Mouse (Mus musculus) midbrain, embryonic 16.5 days (tissue): ENCODE measurements at regions not wholly inside any gene's neighbourhood (a gene's known extent, or its start where the extent isn't known, plus 50 kb on each side); places are given as distances from the start of the nearest gene placed in this dataset.

Experiments used
- ATAC-seq: fragments of 200-750 bp; cut with Nextera tagmentation; 2 replicates; pipeline ENCODE4 v1.8.0; 2017; ENCODE audit warnings: moderate TSS enrichment
- H3K27ac ChIP-seq: fragments of 300-500 bp; sonication (generic); 2 replicates; pipeline ENCODE4 v1.5.1; 2014; ENCODE audit warnings: mild to moderate bottlenecking, low read length, mixed read lengths
- H3K27me3 ChIP-seq: fragments of 300-500 bp; sonication (generic); 2 replicates; pipeline ENCODE4 v1.6.1; 2014; ENCODE audit warnings: low read depth, low read length, mixed read lengths; ENCODE audit not compliant: control insufficient read depth, insufficient read depth
- H3K36me3 ChIP-seq: fragments of 300-500 bp; sonication (generic); 2 replicates; pipeline ENCODE4 v1.6.1; 2014; ENCODE audit warnings: mild to moderate bottlenecking, low read length, moderate library complexity, mixed read lengths; ENCODE audit not compliant: control insufficient read depth, insufficient read depth
- H3K4me1 ChIP-seq: fragments of 300-500 bp; sonication (generic); 2 replicates; pipeline ENCODE4 v1.6.1; 2014; ENCODE audit warnings: mild to moderate bottlenecking, low read length, mixed read lengths; ENCODE audit not compliant: control insufficient read depth, insufficient read depth
- H3K4me2 ChIP-seq: fragments of 300-500 bp; sonication (generic); 2 replicates; pipeline ENCODE4 v1.6.1; 2014; ENCODE audit warnings: mild to moderate bottlenecking, low read length, mixed read lengths
- H3K4me3 ChIP-seq: fragments of 300-500 bp; sonication (generic); 2 replicates; pipeline ENCODE4 v1.5.1; 2014; ENCODE audit warnings: low read depth, mild to moderate bottlenecking, low read length, moderate library complexity, mixed read lengths
- H3K9ac ChIP-seq: fragments of 300-500 bp; sonication (generic); 2 replicates; pipeline ENCODE4 v1.6.1; 2014; ENCODE audit warnings: low read depth, low read length, mixed read lengths
- H3K9me3 ChIP-seq: fragments of 300-500 bp; sonication (generic); replicated peaks from 2 replicates; pipeline ENCODE4 v1.6.1; 2014; ENCODE audit warnings: mild to moderate bottlenecking, low read length, mixed read lengths; ENCODE audit not compliant: control insufficient read depth, poor library complexity, severe bottlenecking
- WGBS: fragments of 180-500 bp; shearing (Covaris S2); extraction: QIAGEN DNeasy Blood & Tissue Kit; methylation state at CpG from one replicate; pipeline ENCODE4 v1.1.7; 2014; 5-methylcytosine and 5-hydroxymethylcytosine counted together

- no peak for ATAC-seq
Observed at GRCm38 (mm10) chr12:59460997-59461961, 241.8 kb upstream of the Fbxo33 start.

DNA sequence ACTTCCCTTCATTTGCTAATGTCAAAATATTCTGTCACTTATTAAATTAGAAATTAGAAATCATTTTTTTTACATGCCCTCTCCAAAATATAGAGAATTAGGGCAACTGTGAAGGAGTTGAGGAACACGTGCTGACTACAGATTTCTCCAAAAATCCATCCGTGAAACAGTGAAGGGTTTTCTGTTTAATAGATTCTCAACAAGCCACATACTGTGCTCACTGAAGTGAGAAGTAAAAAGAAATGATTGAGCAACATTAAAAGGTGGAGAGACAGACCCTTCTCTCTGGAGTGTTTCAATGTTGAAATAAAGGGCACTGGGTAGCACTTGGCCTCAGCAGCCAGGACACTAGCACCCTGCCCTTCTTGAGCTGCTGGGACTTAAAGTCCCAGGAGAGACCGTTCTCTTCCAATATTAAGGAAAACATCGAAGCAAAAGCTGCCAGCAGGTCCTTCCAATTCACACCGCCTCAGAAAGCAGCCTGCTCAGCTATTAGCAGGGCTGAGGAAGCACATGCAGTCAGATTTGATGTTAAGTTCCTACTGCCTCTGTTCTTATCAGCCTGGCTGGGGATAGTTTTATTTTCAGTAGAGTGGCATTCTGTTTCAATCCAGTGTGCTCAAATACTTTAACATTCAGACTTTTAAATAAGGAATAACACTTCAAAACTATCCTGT is 236.8 kb upstream of the Fbxo33 start:
- WGBS: 39% methylated on average over 5 of the region's 5 CpGs
- H3K27me3 ChIP-seq: no peaks in the 10 kb centered on the region
- H3K36me3 ChIP-seq: no peaks in the 10 kb centered on the region
- no peak for ATAC-seq
- H3K4me3 ChIP-seq: no peak overlapping the region
- H3K27ac ChIP-seq: peak overlapping the region; percentile 32; the same call in 1 of the 2 replicates
- H3K9me3 ChIP-seq: no peaks in the 10 kb centered on the region
- H3K4me2 ChIP-seq: no peak overlapping the region
- H3K9ac ChIP-seq: no peak overlapping the region
- no peaks in the 10 kb centered on the region for H3K4me1 ChIP-seq

More at GRCm38 (mm10) chr12:59460997-59461961, 241.8 kb upstream of the Fbxo33 start:
- WGBS: 70% methylated on average over 10 of the region's 10 CpGs
- Histone ChIP-seq H3K9me3 (no peaks in the 10 kb centered on the region), H3K27me3 (no peaks in the 10 kb centered on the region), H3K9ac (no peak overlapping the region), H3K4me3 (no peak overlapping the region), H3K27ac (no peak overlapping the region), H3K36me3 (no peaks in the 10 kb centered on the region), H3K4me2 (no peak overlapping the region), H3K4me1 (no peaks in the 10 kb centered on the region)

DNA sequence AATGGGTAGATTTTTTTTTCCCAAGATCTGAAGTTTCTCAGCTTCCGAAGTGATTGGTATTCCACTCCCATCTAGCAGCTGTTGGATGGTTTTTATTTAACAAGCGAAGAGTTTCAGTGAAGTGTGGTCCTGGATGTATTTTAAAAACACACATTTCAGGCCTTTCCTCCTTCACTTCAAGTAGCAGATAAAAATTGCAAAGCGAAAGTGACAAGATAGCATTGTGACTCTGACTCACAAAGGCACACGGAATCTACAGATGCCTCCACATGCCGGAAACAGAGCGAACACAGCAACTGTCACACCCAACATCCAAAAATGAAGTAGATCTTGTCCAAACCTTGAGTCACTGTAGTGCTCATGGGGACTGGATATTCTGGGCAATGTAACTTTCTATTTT is 195.5 kb upstream of the Fbxo33 start:
- no peak overlapping the region for H3K27ac ChIP-seq
- H3K9me3 ChIP-seq: no peaks in the 10 kb centered on the region
- H3K4me1 ChIP-seq: no peaks in the 10 kb centered on the region
- 83% methylated on average over 6 of the region's 6 CpGs for WGBS
- H3K27me3 ChIP-seq: no peaks in the 10 kb centered on the region
- ATAC-seq: no peak
- no peak overlapping the region for H3K4me2 ChIP-seq
- H3K4me3 ChIP-seq: no peak overlapping the region
- H3K9ac ChIP-seq: no peak overlapping the region
- no peaks in the 10 kb centered on the region for H3K36me3 ChIP-seq

- ATAC-seq: no peak
- 45% methylated on average over 1 of the region's 1 CpGs for WGBS
Observed at GRCm38 (mm10) chr12:59411491-59411890, 192.0 kb upstream of the Fbxo33 start.

DNA sequence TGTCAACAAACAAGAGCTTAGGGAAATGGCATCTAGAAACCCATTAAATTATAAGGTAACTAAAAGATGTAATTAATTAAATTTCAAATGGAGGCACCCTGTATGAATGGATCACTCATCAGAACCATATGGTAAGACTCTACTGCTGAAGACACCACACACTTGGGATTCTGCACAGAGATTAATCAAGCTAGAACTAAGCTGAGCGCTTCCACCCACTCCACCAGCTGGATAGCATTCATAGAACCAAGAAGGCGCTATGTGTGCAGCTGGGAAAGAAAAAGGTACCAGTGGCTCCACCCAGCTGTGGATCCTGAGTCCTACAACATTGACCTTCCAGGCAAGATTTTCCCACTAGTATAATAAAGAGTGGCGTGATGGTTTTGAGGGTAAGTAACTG is 171.6 kb upstream of the Fbxo33 start:
- Histone ChIP-seq H3K4me2 (no peak overlapping the region), H3K9ac (no peak overlapping the region), H3K4me3 (no peak overlapping the region), H3K9me3 (no peaks in the 10 kb centered on the region), H3K27ac (no peak overlapping the region), H3K27me3 (no peaks in the 10 kb centered on the region), H3K36me3 (no peaks in the 10 kb centered on the region), H3K4me1 (no peaks in the 10 kb centered on the region)
- no peak for ATAC-seq
- WGBS: 97% methylated on average over 3 of the region's 3 CpGs

More at GRCm38 (mm10) chr12:59411491-59411890, 192.0 kb upstream of the Fbxo33 start:
- Histone ChIP-seq H3K27me3 (no peaks in the 10 kb centered on the region), H3K4me2 (no peak overlapping the region), H3K9me3 (no peaks in the 10 kb centered on the region), H3K4me1 (no peaks in the 10 kb centered on the region), H3K4me3 (no peak overlapping the region), H3K9ac (no peak overlapping the region), H3K27ac (no peak overlapping the region), H3K36me3 (no peaks in the 10 kb centered on the region)

- no peaks in the 10 kb centered on the region for H3K27me3 ChIP-seq
- H3K4me1 ChIP-seq: no peaks in the 10 kb centered on the region
- H3K4me2 ChIP-seq: no peak overlapping the region
- ATAC-seq: peak; percentile 66; the same call in 1 of the 2 replicates
- H3K36me3 ChIP-seq: no peaks in the 10 kb centered on the region
- no peaks in the 10 kb centered on the region for H3K9me3 ChIP-seq
- H3K9ac ChIP-seq: no peak overlapping the region
- no peak overlapping the region for H3K4me3 ChIP-seq
- WGBS: 25% methylated on average over 3 of the region's 3 CpGs
- H3K27ac ChIP-seq: no peak overlapping the region
Observed at GRCm38 (mm10) chr12:59382812-59383211, 163.3 kb upstream of the Fbxo33 start.

GRCm38 (mm10) chr12:59341586-59341985 is 122.1 kb upstream of the Fbxo33 start:
- no peaks in the 10 kb centered on the region for H3K36me3 ChIP-seq
- no peak overlapping the region for H3K9ac ChIP-seq
- no peaks in the 10 kb centered on the region for H3K27me3 ChIP-seq
- no peaks in the 10 kb centered on the region for H3K4me1 ChIP-seq
- no peaks in the 10 kb centered on the region for H3K9me3 ChIP-seq
- no peak overlapping the region for H3K27ac ChIP-seq
- H3K4me2 ChIP-seq: no peak overlapping the region
- ATAC-seq: no peak
- 95% methylated on average over 2 of the region's 2 CpGs for WGBS
- no peak overlapping the region for H3K4me3 ChIP-seq

DNA sequence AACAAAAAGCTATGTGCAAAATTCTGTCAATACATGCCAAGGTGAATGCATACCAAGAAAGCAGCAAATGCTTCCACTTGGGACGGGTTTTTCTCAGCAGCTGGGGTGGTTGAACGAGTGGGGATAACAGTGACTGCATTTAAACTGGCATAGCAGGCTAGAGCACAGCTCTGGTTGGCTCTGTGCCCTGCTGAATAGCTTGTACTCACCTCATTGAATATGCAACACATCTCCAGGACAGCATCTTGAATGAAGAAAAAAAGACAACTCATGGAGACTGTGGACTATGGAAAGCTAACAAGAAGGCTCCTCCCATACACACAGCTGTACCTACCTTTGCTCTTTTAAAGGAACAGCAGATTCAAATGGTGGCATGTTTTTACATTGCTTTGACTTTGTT is 111.2 kb upstream of the Fbxo33 start:
- no peaks in the 10 kb centered on the region for H3K36me3 ChIP-seq
- 38% methylated on average over 2 of the region's 2 CpGs for WGBS
- H3K27ac ChIP-seq: no peak overlapping the region
- no peaks in the 10 kb centered on the region for H3K27me3 ChIP-seq
- no peaks in the 10 kb centered on the region for H3K4me1 ChIP-seq
- no peaks in the 10 kb centered on the region for H3K9me3 ChIP-seq
- ATAC-seq: 0 out of 2 replicates have a peak, but pooled peaks have one; percentile 45
- no peak overlapping the region for H3K4me3 ChIP-seq
- no peak overlapping the region for H3K4me2 ChIP-seq
- H3K9ac ChIP-seq: no peak overlapping the region

DNA sequence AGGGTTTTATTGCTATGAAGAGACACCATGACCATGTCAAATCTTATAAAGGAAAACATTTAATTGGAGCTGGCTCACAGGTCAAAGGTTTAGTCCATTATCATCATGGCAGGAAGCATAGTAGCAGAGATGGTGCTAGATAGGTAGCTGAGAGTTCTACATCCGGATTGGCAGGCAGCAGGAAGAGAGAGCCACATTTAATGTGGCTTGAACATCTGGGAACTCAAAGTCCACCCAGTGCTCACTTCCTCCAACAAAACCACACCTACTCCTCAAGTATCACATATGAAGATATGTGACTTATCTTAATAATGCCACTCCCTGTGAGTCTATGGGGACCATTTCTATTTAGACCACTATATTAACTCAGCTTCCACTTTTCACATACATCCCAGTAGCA is 93.2 kb upstream of the Fbxo33 start:
- no peaks in the 10 kb centered on the region for H3K9me3 ChIP-seq
- WGBS: 89% methylated on average over 1 of the region's 1 CpGs
- no peaks in the 10 kb centered on the region for H3K27me3 ChIP-seq
- no peak overlapping the region for H3K4me3 ChIP-seq
- H3K4me2 ChIP-seq: no peak overlapping the region
- H3K4me1 ChIP-seq: no peaks in the 10 kb centered on the region
- no peaks in the 10 kb centered on the region for H3K36me3 ChIP-seq
- no peak for ATAC-seq
- no peak overlapping the region for H3K9ac ChIP-seq
- no peak overlapping the region for H3K27ac ChIP-seq
